Comparison of ENCODE assay signal across 18 mouse cellular contexts in genomic region chr9:111534744-111535423, GRCm38 (mm10).
DNase-seq lines count a peak whose midpoint lies in the region; ATAC-seq lines count a peak whose summit lies in the region.
"Had no signal": no experiment of that assay in that cellular context is flagged by ENCODE, and none has a peak within 500 bp of the region (broad histone marks: within the 10 kb centered on the region; RNA-seq: fewer than 3 reads in every experiment).

No protein-coding gene starts in this region.

- H3K4me2 ChIP-seq in liver, embryonic 15.5 days: no peak overlapping the region
- H3K4me2 ChIP-seq: embryonic facial prominence, embryonic 13.5 days; limb, embryonic 12.5 days; midbrain, embryonic 15.5 days; neural tube, embryonic 13.5 days had no signal

- no peaks in the 10 kb centered on the region for H3K9me3 ChIP-seq in liver, embryonic 15.5 days (replicated peaks)
- H3K9me3 ChIP-seq: embryonic facial prominence, embryonic 13.5 days; limb, embryonic 12.5 days; midbrain, embryonic 15.5 days; neural tube, embryonic 13.5 days had no signal

- H3K9ac ChIP-seq in liver, embryonic 15.5 days: no peak overlapping the region
- H3K9ac ChIP-seq: embryonic facial prominence, embryonic 13.5 days; limb, embryonic 12.5 days; midbrain, embryonic 15.5 days; neural tube, embryonic 13.5 days had no signal

- no peaks in the 10 kb centered on the region for H3K27me3 ChIP-seq in liver, embryonic 15.5 days
- H3K27me3 ChIP-seq: embryonic facial prominence, embryonic 13.5 days; limb, embryonic 12.5 days; midbrain, embryonic 15.5 days; neural tube, embryonic 13.5 days had no signal

- WGBS in liver, embryonic 15.5 days (ENCODE audit: insufficient replicate concordance): 25% methylated on average over 7 of the region's 7 CpGs

- no peaks in the 10 kb centered on the region for H3K36me3 ChIP-seq in liver, embryonic 15.5 days (replicated peaks)
- H3K36me3 ChIP-seq: embryonic facial prominence, embryonic 13.5 days; limb, embryonic 12.5 days; midbrain, embryonic 15.5 days; neural tube, embryonic 13.5 days had no signal

- no peak overlapping the region for H3K4me3 ChIP-seq in liver, embryonic 15.5 days (replicated peaks)
- H3K4me3 ChIP-seq: embryonic facial prominence, embryonic 13.5 days; limb, embryonic 12.5 days; midbrain, embryonic 15.5 days; neural tube, embryonic 13.5 days had no signal

- ATAC-seq in liver, embryonic 15.5 days (ENCODE audit: insufficient read depth): peak; percentile 76
- no peak for ATAC-seq in inflammation-experienced regulatory T-cells, adult 6 months
- ATAC-seq: hindbrain, postnatal 0 days; midbrain, embryonic 15.5 days had no signal

- 0 out of 2 replicates have a peak, but pooled peaks cover 5% of the 10 kb centered on the region for H3K4me1 ChIP-seq in liver, embryonic 15.5 days (replicated peaks)
- H3K4me1 ChIP-seq: embryonic facial prominence, embryonic 13.5 days; limb, embryonic 12.5 days; midbrain, embryonic 15.5 days; neural tube, embryonic 13.5 days had no signal

- no peak overlapping the region for H3K27ac ChIP-seq in liver, embryonic 15.5 days (replicated peaks)
- H3K27ac ChIP-seq: embryonic facial prominence, embryonic 13.5 days; hindbrain, postnatal 0 days; limb, embryonic 12.5 days; midbrain, embryonic 15.5 days; neural tube, embryonic 13.5 days had no signal

- DNase-seq in urinary bladder, postnatal 14 days (ENCODE audit: low spot score): peak; percentile 18
- DNase-seq in urinary bladder, postnatal 36 days (ENCODE audit: low spot score in 2 of 2): no peak
- peak; percentile 12 for DNase-seq in embryo, embryonic 9.5 days (ENCODE audit: extremely low spot score)
- DNase-seq in layer of hippocampus, postnatal 36 days: no peak
- no peak for DNase-seq in lung, adult 18-20 months
- DNase-seq: cerebellum, adult 8-10 months; heart, adult 18-20 months; kidney, postnatal 36 days; lung, postnatal 14 days; retina, postnatal 1 day; thymus, postnatal 14 days had no signal

Comparison
In these comparisons a context has a peak if more than half of its experiments do, and no peak if none do; other contexts are left out.
1. DNase-seq: peak in urinary bladder, postnatal 14 days (single experiment) and embryo, embryonic 9.5 days (single experiment); none in urinary bladder, postnatal 36 days (0 of 2), layer of hippocampus, postnatal 36 days (0 of 2) and lung, adult 18-20 months (0 of 2).